Mouse (Mus musculus) kidney, adult 8-10 months (tissue): ENCODE data around the gene Olfr599.
"Not testable (repeated sequence)": the region's sequence is repeated elsewhere in the genome, so short reads cannot be mapped to it uniquely, and the experiment has no call there.

Source experiments
- DNase-seq, 2 experiments: peaks; one replicate each; pipeline ENCODE4 v3.0.0; 2022

Gene Olfr599

GRCm38 (mm10) chr7:103335617-103336016 lies at the start of gene Olfr599:
Gene Olfr599 (plus strand): TSS chr7:103335917.
- no peak for DNase-seq

- DNase-seq = not testable (repeated sequence)
Measured at GRCm38 (mm10) chr7:103305348-103305747, 30.4 kb upstream of the Olfr599 start, which contains the start of gene Olfr596. Gene Olfr596 (plus strand): TSS chr7:103305648.

- not testable (repeated sequence) for DNase-seq
Measured at GRCm38 (mm10) chr7:103316015-103316414, 19.7 kb upstream of the Olfr599 start, which contains the start of gene Olfr597. Gene Olfr597 (plus strand): TSS chr7:103316315.

GRCm38 (mm10) chr7:103323268-103323667 lies 12.4 kb upstream of the Olfr599 start, which contains the start of gene Olfr598:
Gene Olfr598 (plus strand): TSS chr7:103323568.
- DNase-seq = no peak

- DNase-seq = no peak
Measured at GRCm38 (mm10) chr7:103349569-103349968, 13.9 kb downstream of the Olfr599 start, which contains the start of gene Olfr600. Gene Olfr600 (minus strand): TSS chr7:103349669.

GRCm38 (mm10) chr7:103362555-103362954 lies 26.8 kb downstream of the Olfr599 start, which contains the start of gene Olfr601:
Gene Olfr601 (minus strand): TSS chr7:103362655.
- DNase-seq = no peak

- DNase-seq = no peak
Measured at GRCm38 (mm10) chr7:103386077-103386476, 50.4 kb downstream of the Olfr599 start, which contains the start of gene Olfr603. Gene Olfr603 (minus strand): TSS chr7:103386177.
